Mouse (Mus musculus) kidney, postnatal 0 days (tissue): ENCODE measurements around the gene Oit1. TPM values are rescaled to one million over a fixed set of nuclear protein-coding genes. Genes with fewer than 3 reads are reported as not detected.
A peak's percentile ranks its signal among the peaks of the same experiment; 100 is the strongest.

Experiments
- ATAC-seq: fragments of 200-750 bp; cut with Nextera tagmentation; replicated peaks from 2 replicates; pipeline ENCODE4 v1.8.0; 2017; ENCODE audit warnings: low read depth, moderate number of reproducible peaks, moderate TSS enrichment, moderate library complexity; ENCODE audit not compliant: low FRiP score
- DNase-seq: peaks from one replicate; pipeline ENCODE4 v3.0.0-alpha.2; 2016; ENCODE audit warnings: low spot score
- H3K27ac ChIP-seq: fragments of 300-500 bp; sonication (generic); 2 replicates; pipeline ENCODE4 v1.5.1; 2014; ENCODE audit warnings: mild to moderate bottlenecking
- H3K27me3 ChIP-seq: fragments of 300-500 bp; sonication (generic); 2 replicates; pipeline ENCODE4 v1.6.1; 2014; ENCODE audit warnings: low read length, mixed read lengths; ENCODE audit not compliant: insufficient read depth
- H3K36me3 ChIP-seq: fragments of 300-500 bp; sonication (generic); 2 replicates; pipeline ENCODE4 v1.6.1; 2014; ENCODE audit warnings: low read length, mixed read lengths; ENCODE audit not compliant: insufficient read depth
- H3K4me1 ChIP-seq: fragments of 300-500 bp; sonication (generic); replicated peaks from 2 replicates; pipeline ENCODE4 v1.6.1; 2014; ENCODE audit warnings: antibody characterized with exemption, low read length, mixed read lengths; ENCODE audit not compliant: insufficient read depth
- H3K4me2 ChIP-seq: fragments of 300-500 bp; sonication (generic); 2 replicates; pipeline ENCODE4 v1.6.1; 2014; ENCODE audit warnings: mild to moderate bottlenecking, low read length, moderate library complexity, mixed read lengths
- H3K4me3 ChIP-seq: fragments of 300-500 bp; sonication (generic); replicated peaks from 2 replicates; pipeline ENCODE4 v1.5.1; 2014; ENCODE audit warnings: low read depth, low read length
- H3K9ac ChIP-seq: fragments of 300-500 bp; sonication (generic); 2 replicates; pipeline ENCODE4 v1.6.1; 2014; ENCODE audit warnings: low read depth, low read length
- H3K9me3 ChIP-seq: fragments of 300-500 bp; sonication (generic); replicated peaks from 2 replicates; pipeline ENCODE4 v1.6.1; 2016; ENCODE audit warnings: low read length, inconsistent platforms, mixed read lengths
- CTCF ChIP-seq: IDR thresholded peaks from 2 replicates; pipeline ENCODE4 v1.5.1; 2016; ENCODE audit warnings: antibody characterized with exemption, low read depth, mild to moderate bottlenecking, moderate library complexity
- WGBS: fragments of 180-500 bp; shearing (Covaris S2); extraction: QIAGEN DNeasy Blood & Tissue Kit; methylation state at CpG from one replicate; pipeline ENCODE4 v1.1.7; 2014; 5-methylcytosine and 5-hydroxymethylcytosine counted together
- polyA plus RNA-seq: library from polyadenylated mRNA; unstranded; fragments of >200 nt; fragmentation: Nextera tagmentation; extraction: Ambion mirVana; gene quantifications from 2 replicates; pipeline ENCODE4 v1.2.1, GENCODE M21; 2015

The Oit1 gene
- polyA plus RNA-seq, 1 experiment from 2014 or later: 4.3 TPM

DNA sequence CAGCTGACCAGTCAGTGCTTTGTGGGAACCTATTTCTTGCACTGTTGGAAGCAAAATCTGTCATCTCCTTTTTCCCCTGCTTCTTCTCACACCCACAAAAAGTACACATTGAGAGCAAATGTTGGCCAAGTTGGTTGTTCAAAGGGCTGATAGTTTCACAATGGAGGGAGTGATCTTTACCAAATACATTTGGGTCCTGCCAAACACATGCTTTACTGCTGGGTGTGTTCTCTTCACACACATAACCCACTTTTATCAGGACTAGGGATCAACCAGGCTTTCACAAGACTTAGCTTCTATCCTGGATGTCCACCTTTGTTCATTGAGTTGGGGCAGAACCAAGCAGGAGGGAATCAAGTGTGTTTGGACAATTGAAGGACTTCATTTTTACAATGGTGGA, 20.0 kb upstream of the Oit1 start:
- Histone ChIP-seq H3K36me3 (no peaks in the 10 kb centered on the region), H3K27ac (no peak overlapping the region), H3K4me3 (no peak overlapping the region), H3K4me1 (no peaks in the 10 kb centered on the region), H3K9me3 (no peaks in the 10 kb centered on the region), H3K4me2 (no peak overlapping the region), H3K27me3 (no peaks in the 10 kb centered on the region), H3K9ac (no peak overlapping the region)
- no peak for DNase-seq
- TF ChIP-seq CTCF: no peak
- no peak for ATAC-seq

DNA sequence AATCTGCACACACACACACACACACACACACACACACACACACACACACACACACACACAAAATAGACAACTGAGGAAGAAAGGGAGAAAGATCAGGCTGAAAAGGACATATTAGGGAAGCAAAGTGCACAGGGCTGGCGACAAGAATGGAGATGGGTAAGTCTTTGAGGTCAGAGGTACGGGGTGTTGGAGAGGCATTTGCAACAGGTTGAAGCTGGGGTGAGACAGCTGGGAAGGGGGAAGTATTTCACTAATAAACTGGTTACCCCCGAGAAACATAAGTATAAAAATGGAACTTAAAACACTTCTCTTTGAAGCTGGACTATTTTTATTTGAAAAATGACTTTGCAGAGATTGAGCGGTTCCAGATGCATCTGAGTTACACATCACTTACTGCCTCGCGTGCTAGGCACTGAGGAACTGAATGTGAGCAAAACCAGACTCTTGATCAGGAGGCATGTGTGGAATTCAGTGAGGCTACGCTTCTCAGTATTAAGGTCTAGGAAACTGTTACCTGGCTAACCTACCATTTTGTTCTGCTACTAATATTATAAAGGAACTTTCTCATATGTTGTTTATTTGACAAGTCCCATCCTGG, 17.2 kb upstream of the Oit1 start:
- Histone ChIP-seq H3K4me2 (no peak overlapping the region), H3K9me3 (no peaks in the 10 kb centered on the region), H3K9ac (no peak overlapping the region), H3K4me3 (no peak overlapping the region), H3K27me3 (no peaks in the 10 kb centered on the region), H3K27ac (no peak overlapping the region), H3K4me1 (no peaks in the 10 kb centered on the region), H3K36me3 (no peaks in the 10 kb centered on the region)
- TF ChIP-seq CTCF: no peak
- no peak for ATAC-seq
- DNase-seq: no peak
- 69% methylated on average over 7 of the region's 7 CpGs for WGBS

DNA sequence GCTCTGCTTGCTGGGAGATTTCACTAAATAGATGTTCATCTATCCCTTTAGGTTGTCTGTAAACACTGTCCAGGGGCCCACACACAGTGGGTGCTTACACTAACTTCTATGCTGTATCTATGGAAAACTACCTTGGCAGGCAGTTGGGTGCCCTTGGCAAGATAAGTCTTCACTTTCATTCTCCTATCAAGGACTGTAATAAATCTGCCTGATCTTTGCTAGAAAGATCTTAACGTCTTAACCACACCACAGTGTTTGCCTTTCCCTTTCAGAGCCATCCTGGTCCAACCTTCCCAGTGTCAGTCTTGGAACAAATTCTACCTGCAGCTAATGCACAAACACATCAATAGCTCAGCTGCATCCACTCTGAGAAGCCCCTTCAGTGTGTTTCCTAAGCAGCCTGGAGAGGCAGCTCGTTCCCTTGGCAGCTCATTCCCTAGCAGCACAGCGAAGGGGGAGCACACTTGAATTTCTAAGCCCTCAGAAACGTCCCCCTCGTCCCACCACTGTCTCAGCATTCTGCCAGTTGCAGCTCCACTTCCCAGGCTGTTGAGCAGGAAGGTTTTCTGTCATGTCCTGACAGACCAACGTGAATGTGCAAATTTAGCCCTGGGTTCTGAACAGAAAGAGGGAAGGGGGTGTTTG, 13.7 kb upstream of the Oit1 start:
- Histone ChIP-seq H3K4me3 (no peak overlapping the region), H3K27ac (no peak overlapping the region), H3K27me3 (no peaks in the 10 kb centered on the region), H3K9me3 (no peaks in the 10 kb centered on the region), H3K9ac (no peak overlapping the region), H3K4me1 (no peaks in the 10 kb centered on the region), H3K36me3 (no peaks in the 10 kb centered on the region), H3K4me2 (no peak overlapping the region)
- ATAC-seq (no peak), DNase-seq (no peak)
- 51% methylated on average over 6 of the region's 6 CpGs for WGBS
- no peak for TF ChIP-seq CTCF

DNA sequence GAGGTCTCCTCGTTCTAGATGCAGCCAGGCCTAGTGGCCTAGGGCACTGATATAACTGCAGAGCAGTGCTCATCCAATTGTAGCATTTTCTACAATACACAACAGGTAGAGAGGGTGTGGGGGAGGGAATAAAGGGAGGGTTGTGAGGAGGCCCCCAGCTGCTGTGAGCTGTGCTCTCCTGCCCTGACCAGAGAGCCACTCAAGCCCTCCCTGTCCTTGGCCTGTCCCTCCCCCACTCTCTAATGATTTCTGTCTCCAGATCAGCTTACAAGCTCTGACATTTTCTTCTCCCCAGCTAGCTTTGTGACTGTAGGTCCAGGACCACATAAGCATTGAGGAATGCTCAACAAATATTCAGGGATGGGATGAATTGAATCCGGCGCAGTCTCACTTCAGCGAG, 9.2 kb downstream of the Oit1 start:
- 50% methylated on average over 4 of the region's 4 CpGs for WGBS
- H3K4me2 ChIP-seq: no peak overlapping the region

DNA sequence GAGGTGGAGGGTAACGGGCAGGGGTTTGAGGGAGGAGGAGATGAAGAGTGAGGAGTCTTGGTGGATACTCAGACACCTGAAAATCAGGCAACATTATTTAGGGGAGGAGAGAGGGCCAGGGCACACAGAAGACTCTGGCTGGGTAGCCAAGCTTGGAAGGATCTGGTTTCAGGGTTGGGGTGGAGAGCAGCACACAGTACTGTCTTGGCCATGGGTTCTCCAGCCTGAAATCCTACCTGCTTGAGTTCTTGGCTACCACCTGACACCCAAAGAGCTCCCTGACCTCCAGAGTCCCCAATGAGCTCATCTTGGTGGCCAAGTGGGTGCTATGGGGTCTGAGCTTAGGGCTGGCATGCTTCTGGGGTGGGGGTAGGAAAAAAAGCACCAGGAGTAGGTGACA, 9.7 kb downstream of the Oit1 start:
- DNase-seq: no peak
- H3K27ac ChIP-seq: no peak overlapping the region
- H3K4me1 ChIP-seq: 0 out of 2 replicates have a peak, but pooled peaks cover 4% of the 10 kb centered on the region
- no peaks in the 10 kb centered on the region for H3K9me3 ChIP-seq
- no peak for TF ChIP-seq CTCF
- no peak overlapping the region for H3K9ac ChIP-seq
- no peak overlapping the region for H3K4me2 ChIP-seq
- H3K36me3 ChIP-seq: no peaks in the 10 kb centered on the region
- no peak overlapping the region for H3K4me3 ChIP-seq
- peak; percentile 25 for ATAC-seq
- 71% methylated on average over 1 of the region's 1 CpGs for WGBS
- no peaks in the 10 kb centered on the region for H3K27me3 ChIP-seq

More for the DNA sequence above, 9.2 kb downstream of the Oit1 start:
- H3K27me3 ChIP-seq: no peaks in the 10 kb centered on the region
- ATAC-seq: peak; percentile 53
- H3K4me1 ChIP-seq: 0 out of 2 replicates have a peak, but pooled peaks cover 4% of the 10 kb centered on the region
- H3K27ac ChIP-seq: no peak overlapping the region
- no peak overlapping the region for H3K4me3 ChIP-seq
- peak; percentile 49 for DNase-seq
- no peak for TF ChIP-seq CTCF
- H3K9ac ChIP-seq: no peak overlapping the region
- H3K9me3 ChIP-seq: no peaks in the 10 kb centered on the region
- no peaks in the 10 kb centered on the region for H3K36me3 ChIP-seq

DNA sequence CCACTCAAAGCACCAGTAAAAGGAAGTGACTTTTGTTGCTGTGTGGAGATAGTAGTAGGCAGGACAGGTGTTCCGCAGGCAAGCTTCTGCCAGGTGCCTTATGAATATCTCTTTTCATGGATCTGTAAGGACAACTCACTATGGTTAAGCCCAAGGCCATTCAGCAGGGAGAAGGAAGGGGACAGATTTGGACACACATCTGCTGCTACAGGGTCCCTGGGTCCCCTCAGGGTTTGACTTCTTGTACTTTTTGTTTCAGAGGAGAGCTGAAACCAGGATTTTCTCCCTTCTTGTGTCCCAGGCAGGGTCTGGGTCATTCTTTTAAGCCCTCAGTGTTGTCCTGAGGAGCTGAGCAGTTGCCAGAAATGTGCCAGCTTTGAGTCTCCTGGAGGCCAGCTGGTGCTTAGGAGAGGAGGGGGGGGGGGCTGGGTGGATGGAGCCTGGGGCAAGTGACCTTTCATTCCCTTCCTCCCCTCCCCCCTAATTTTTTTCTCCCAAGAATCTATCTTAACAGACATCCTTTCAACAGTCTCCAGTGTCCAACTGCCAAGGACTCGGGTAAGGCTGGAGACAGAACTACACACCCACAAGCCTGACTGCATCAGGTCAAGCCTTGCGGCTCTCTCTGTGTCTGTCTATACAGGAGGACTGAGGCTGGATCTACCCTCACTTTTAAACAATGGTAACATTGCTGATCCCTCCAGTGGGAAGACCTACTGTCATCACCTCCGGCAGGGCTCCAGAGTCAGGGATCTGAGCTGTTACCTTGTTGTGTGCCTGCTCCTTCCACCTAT, 10.6 kb downstream of the Oit1 start:
- H3K4me3 ChIP-seq: no peak overlapping the region
- no peaks in the 10 kb centered on the region for H3K36me3 ChIP-seq
- no peak for TF ChIP-seq CTCF
- ATAC-seq: no peak
- DNase-seq: no peak
- H3K4me1 ChIP-seq: 0 out of 2 replicates have a peak, but pooled peaks cover 4% of the 10 kb centered on the region
- no peak overlapping the region for H3K9ac ChIP-seq
- WGBS: 51% methylated on average over 4 of the region's 4 CpGs
- H3K27me3 ChIP-seq: no peaks in the 10 kb centered on the region
- H3K4me2 ChIP-seq: no peak overlapping the region
- H3K9me3 ChIP-seq: no peaks in the 10 kb centered on the region
- no peak overlapping the region for H3K27ac ChIP-seq
